Mouse (Mus musculus) MEL (cell line): ENCODE measurements around the gene Zfp260. TPM values are rescaled to one million over a fixed set of nuclear protein-coding genes. Genes with fewer than 3 reads are reported as not detected.

Experiments
- DNase-seq: peaks from one replicate; pipeline ENCODE4 v3.0.0; 2011; ENCODE audit warnings: low read depth, low spot score
- H3K27ac ChIP-seq: 2 replicates; pipeline ENCODE4 v1.5.1; 2012; ENCODE audit warnings: low read depth, mild to moderate bottlenecking, control low read depth, low read length, moderate library complexity; ENCODE audit not compliant: control insufficient read depth
- H3K27me3 ChIP-seq, 2 experiments: fragments of 150-350 bp in 1 of 2; sonication (generic) in 1 of 2; 2 replicates each; pipeline ENCODE4 v1.6.1; 2012; ENCODE audit warnings: low read length in 2 of 2, mild to moderate bottlenecking in 2 of 2, improper control_type of control experiment in 1 of 2, moderate library complexity in 1 of 2; ENCODE audit not compliant: insufficient read depth in 2 of 2, control insufficient read depth in 1 of 2
- H3K36me3 ChIP-seq, 2 experiments: 2 replicates each; pipeline ENCODE4 v1.6.1; 2012 to 2014; ENCODE audit warnings: low read length in 2 of 2, improper control_type of control experiment in 1 of 2, inconsistent platforms in 1 of 2, mild to moderate bottlenecking in 1 of 2; ENCODE audit not compliant: insufficient read depth in 2 of 2, control insufficient read depth in 1 of 2
- H3K4me1 ChIP-seq, 2 experiments: fragments of 150-350 bp in 1 of 2; sonication (generic) in 1 of 2; 2 replicates each; pipeline ENCODE4 v1.6.1; 2012; ENCODE audit warnings: low read length in 2 of 2, improper control_type of control experiment in 1 of 2, mild to moderate bottlenecking in 1 of 2; ENCODE audit not compliant: insufficient read depth in 2 of 2, control insufficient read depth in 1 of 2
- H3K4me3 ChIP-seq, 2 experiments: fragments of 150-350 bp in 1 of 2; sonication (generic) in 1 of 2; 2 replicates each; pipeline ENCODE4 v1.5.1; 2012; ENCODE audit warnings: low read depth in 2 of 2, low read length in 2 of 2, mild to moderate bottlenecking in 2 of 2, moderate library complexity in 2 of 2, control low read depth in 1 of 2, improper control_type of control experiment in 1 of 2; ENCODE audit not compliant: control insufficient read depth in 1 of 2, insufficient read depth in 1 of 2
- H3K79me2 ChIP-seq: 2 replicates; pipeline ENCODE4 v1.6.1; 2012; ENCODE audit warnings: mild to moderate bottlenecking, low read length, moderate library complexity; ENCODE audit not compliant: control insufficient read depth, poor library complexity, insufficient read depth
- H3K9ac ChIP-seq: 2 replicates; pipeline ENCODE4 v1.6.1; 2012; ENCODE audit warnings: low read depth, mild to moderate bottlenecking, control low read depth, low read length, moderate library complexity; ENCODE audit not compliant: control insufficient read depth, poor library complexity, severe bottlenecking
- H3K9me3 ChIP-seq: fragments of 150-350 bp; sonication (generic); replicated peaks from 2 replicates; pipeline ENCODE4 v1.6.1; 2012; ENCODE audit warnings: mild to moderate bottlenecking, low read length, improper control_type of control experiment, moderate library complexity; ENCODE audit not compliant: insufficient read depth
- CTCF ChIP-seq, 3 experiments: IDR thresholded peaks in 2 of 3; conservative IDR thresholded peaks in 1 of 3; 2 replicates each; pipeline ENCODE4 v1.5.1; 2011 to 2012; ENCODE audit warnings: low read length in 3 of 3, low read depth in 2 of 3, mild to moderate bottlenecking in 2 of 3, improper control_type of control experiment in 1 of 3, inconsistent platforms in 1 of 3, mixed read lengths in 1 of 3, moderate library complexity in 1 of 3; ENCODE audit not compliant: control insufficient read depth in 1 of 3, insufficient read depth in 1 of 3, poor library complexity in 1 of 3, severe bottlenecking in 1 of 3
- E2F4 ChIP-seq: IDR thresholded peaks from 2 replicates; pipeline ENCODE4 v1.6.1; 2011; ENCODE audit warnings: low read depth, low read length, improper control_type of control experiment, borderline replicate concordance
- ELF1 ChIP-seq: IDR thresholded peaks from 2 replicates; pipeline ENCODE4 v1.6.1; 2014; ENCODE audit warnings: low read depth, mild to moderate bottlenecking, inconsistent platforms, low read length, improper control_type of control experiment, moderate library complexity
- EP300 ChIP-seq, 2 experiments: IDR thresholded peaks; 2 replicates each; pipeline ENCODE4 v1.6.1; 2011; ENCODE audit warnings: improper control_type of control experiment in 2 of 2, low read length in 2 of 2, low read depth in 1 of 2, mild to moderate bottlenecking in 1 of 2
- ETS1 ChIP-seq: IDR thresholded peaks from 2 replicates; pipeline ENCODE4 v1.6.1; 2012; ENCODE audit warnings: low read depth, mild to moderate bottlenecking, inconsistent platforms, low read length, improper control_type of control experiment, moderate library complexity
- GABPA ChIP-seq: IDR thresholded peaks from 2 replicates; pipeline ENCODE4 v1.6.1; 2012; ENCODE audit warnings: low read depth, mild to moderate bottlenecking, inconsistent platforms, low read length, improper control_type of control experiment, moderate library complexity
- HCFC1 ChIP-seq: IDR thresholded peaks from 2 replicates; pipeline ENCODE4 v1.6.1; 2012; ENCODE audit warnings: low read depth, mild to moderate bottlenecking, inconsistent platforms, low read length, improper control_type of control experiment, moderate library complexity
- JUND ChIP-seq: IDR thresholded peaks from 2 replicates; pipeline ENCODE4 v1.6.1; 2011; ENCODE audit warnings: low read depth, mild to moderate bottlenecking, improper control_type of control experiment, low read length
- KAT2A ChIP-seq: conservative IDR thresholded peaks from 2 replicates; pipeline ENCODE4 v1.6.1; 2012; ENCODE audit warnings: low read depth, low read length, improper control_type of control experiment, inconsistent platforms
- MAFK ChIP-seq: IDR thresholded peaks from 2 replicates; pipeline ENCODE4 v1.6.1; 2011; ENCODE audit warnings: low read depth, mild to moderate bottlenecking, low read length, improper control_type of control experiment, borderline replicate concordance
- MEF2A ChIP-seq: IDR thresholded peaks from 2 replicates; pipeline ENCODE4 v1.6.1; 2014; ENCODE audit warnings: low read depth, mild to moderate bottlenecking, inconsistent platforms, low read length, improper control_type of control experiment; ENCODE audit not compliant: poor library complexity, insufficient replicate concordance, severe bottlenecking; ENCODE audit errors: extremely low read depth
- MXI1 ChIP-seq: IDR thresholded peaks from 2 replicates; pipeline ENCODE4 v1.6.1; 2011; ENCODE audit warnings: mild to moderate bottlenecking, low read depth, low read length, improper control_type of control experiment
- MYB ChIP-seq: IDR thresholded peaks from 2 replicates; pipeline ENCODE4 v1.6.1; 2011; ENCODE audit warnings: mild to moderate bottlenecking, low read depth, low read length, improper control_type of control experiment
- MYC ChIP-seq: IDR thresholded peaks from 2 replicates; pipeline ENCODE4 v1.6.1; 2011; ENCODE audit warnings: low read depth, mild to moderate bottlenecking, low read length, improper control_type of control experiment, moderate library complexity
- NRF1 ChIP-seq: IDR thresholded peaks from 2 replicates; pipeline ENCODE4 v1.6.1; 2014; ENCODE audit warnings: low read depth, mild to moderate bottlenecking, inconsistent platforms, low read length, improper control_type of control experiment, moderate library complexity; ENCODE audit not compliant: poor library complexity, insufficient read depth, severe bottlenecking
- RAD21 ChIP-seq: IDR thresholded peaks from 2 replicates; pipeline ENCODE4 v1.6.1; 2011; ENCODE audit warnings: mild to moderate bottlenecking, low read depth, low read length, improper control_type of control experiment
- RCOR1 ChIP-seq: IDR thresholded peaks from 2 replicates; pipeline ENCODE4 v1.6.1; 2012; ENCODE audit warnings: low read depth, mild to moderate bottlenecking, inconsistent platforms, low read length, improper control_type of control experiment
- SMC3 ChIP-seq: IDR thresholded peaks from 2 replicates; pipeline ENCODE4 v1.6.1; 2011; ENCODE audit warnings: low read depth, low read length, improper control_type of control experiment
- TAL1 ChIP-seq: IDR thresholded peaks from 2 replicates; pipeline ENCODE4 v1.6.1; 2012; ENCODE audit warnings: mild to moderate bottlenecking, inconsistent platforms, low read length, moderate library complexity, mixed read lengths
- TBP ChIP-seq: IDR thresholded peaks from 2 replicates; pipeline ENCODE4 v1.8.0; 2011; ENCODE audit warnings: low read depth, low read length, improper control_type of control experiment
- USF2 ChIP-seq, 2 experiments: IDR thresholded peaks; 2 replicates each; pipeline ENCODE4 v1.6.1; 2011 to 2012; ENCODE audit warnings: improper control_type of control experiment in 2 of 2, low read length in 2 of 2, borderline replicate concordance in 1 of 2, inconsistent platforms in 1 of 2, low read depth in 1 of 2, mild to moderate bottlenecking in 1 of 2; ENCODE audit not compliant: insufficient read depth in 1 of 2
- ZC3H11A ChIP-seq: IDR thresholded peaks from 2 replicates; pipeline ENCODE4 v1.6.1; 2012; ENCODE audit warnings: low read depth, mild to moderate bottlenecking, inconsistent platforms, low read length, improper control_type of control experiment
- ZKSCAN1 ChIP-seq: IDR thresholded peaks from 2 replicates; pipeline ENCODE4 v1.6.1; 2012; ENCODE audit warnings: low read depth, mild to moderate bottlenecking, inconsistent platforms, low read length, improper control_type of control experiment, moderate library complexity
- ZMIZ1 ChIP-seq: IDR thresholded peaks from 2 replicates; pipeline ENCODE4 v1.6.1; 2012; ENCODE audit warnings: low read depth, mild to moderate bottlenecking, inconsistent platforms, low read length, improper control_type of control experiment, moderate library complexity
- ZNF384 ChIP-seq: IDR thresholded peaks from 2 replicates; pipeline ENCODE4 v1.6.1; 2012; ENCODE audit warnings: low read depth, mild to moderate bottlenecking, inconsistent platforms, low read length, improper control_type of control experiment
- polyA plus RNA-seq, 2 experiments: library from polyadenylated mRNA; stranded (reverse) in 1 of 2; unstranded in 1 of 2; fragments of >175 nt in 1 of 2; fragments of >200 nt in 1 of 2; gene quantifications; 2 replicates each; pipeline versions ENCODE4 v1.2.1 to v1.2.4; 2012; ENCODE audit warnings: low replicate concordance in 2 of 2, low read depth in 1 of 2; ENCODE audit not compliant: insufficient read length in 2 of 2, insufficient read depth in 1 of 2, missing spikeins in 1 of 2
- total RNA-seq: library from RNA; depleted of rRNA; stranded (reverse); fragments of 300-350 nt; gene quantifications from 2 replicates; pipeline ENCODE4 v1.2.3, GENCODE M21; 2012

Gene Zfp260
- total and polyA plus RNA-seq, 3 experiments: 4.8 to 5.5 TPM; not detected in 1

DNA sequence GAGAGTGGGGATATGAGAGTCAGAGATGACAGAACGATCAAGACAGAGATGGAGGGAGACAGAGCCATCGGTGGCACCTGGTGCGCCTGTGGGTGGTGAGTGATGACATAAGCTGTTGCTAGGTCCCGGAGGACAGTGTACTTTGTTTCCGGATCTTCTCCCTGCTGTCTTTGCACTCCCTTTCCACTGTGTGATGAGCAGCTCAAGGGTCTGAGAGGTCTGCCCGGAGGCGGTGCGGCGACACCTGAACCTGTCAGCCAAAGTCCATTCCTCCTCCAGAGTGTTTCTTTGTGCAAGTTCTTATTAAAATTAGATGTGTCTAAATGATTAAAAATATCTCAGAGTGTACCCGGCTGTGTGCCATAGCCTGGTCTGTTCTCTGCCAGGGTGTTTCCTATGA is 42.2 kb downstream of the Zfp260 start:
- no peak for TF ChIP-seq MYB
- TF ChIP-seq ZC3H11A: no peak
- TF ChIP-seq ELF1: no peak
- no peak for TF ChIP-seq TAL1
- TF ChIP-seq CTCF (IDR thresholded peaks at IDR 0.05 in 2 of 3, conservative IDR thresholded peaks at IDR 0.05 in 1 of 3; ENCODE audit: control insufficient read depth in 1 of 3, insufficient read depth in 1 of 3, low read depth in 2 of 3, low read length in 3 of 3, poor library complexity in 1 of 3, severe bottlenecking in 1 of 3): no peak
- no peak for TF ChIP-seq MYC
- no peak for TF ChIP-seq TBP
- no peak for TF ChIP-seq MAFK
- no peak for TF ChIP-seq ETS1
- TF ChIP-seq, all 39 proteins: peak for 0
- no peaks in the 10 kb centered on the region for H3K4me1 ChIP-seq
- peaks cover 0 to 5% of the 10 kb centered on the region in 2 experiments; a peak in 2 of 4 replicates for H3K36me3 ChIP-seq
- no peak overlapping the region for H3K27ac ChIP-seq
- no peak overlapping the region for H3K4me3 ChIP-seq
- no peak overlapping the region for H3K9ac ChIP-seq
- no peak for DNase-seq
- H3K27me3 ChIP-seq: no peaks in the 10 kb centered on the region
- H3K9me3 ChIP-seq: no peaks in the 10 kb centered on the region
- no peaks in the 10 kb centered on the region for H3K79me2 ChIP-seq

DNA sequence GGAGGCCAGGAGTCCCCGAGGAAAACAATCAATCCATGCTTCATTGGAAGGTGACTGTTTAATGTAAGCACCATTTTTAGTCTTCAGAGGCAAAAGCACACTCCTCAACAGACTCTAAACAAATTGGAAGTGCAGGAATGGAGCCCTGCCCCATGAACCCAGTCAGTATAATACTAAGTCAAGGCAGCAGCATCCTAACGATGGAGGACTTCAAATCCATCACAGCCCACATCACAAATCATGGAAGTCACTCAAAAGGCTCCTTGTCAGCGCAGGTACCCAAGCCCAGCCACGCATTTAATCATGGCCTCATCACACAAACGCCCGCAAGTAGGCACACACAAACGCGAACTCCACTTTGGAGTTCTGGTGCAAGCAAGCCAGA is 48.6 kb downstream of the Zfp260 start:
- Histone ChIP-seq H3K4me1 (no peaks in the 10 kb centered on the region), H3K79me2 (no peaks in the 10 kb centered on the region)
- DNase-seq: no peak
- TF ChIP-seq MXI1 (no peak), NRF1 (no peak), RCOR1 (no peak), SMC3 (no peak), EP300 (IDR thresholded peaks at IDR 0.05; ENCODE audit: low read depth in 1 of 2, low read length in 2 of 2) (no peak), RAD21 (no peak)
- TF ChIP-seq, all 39 proteins: peak for 0
- H3K27ac ChIP-seq: no peak overlapping the region
- no peak overlapping the region for H3K4me3 ChIP-seq
- no peaks in the 10 kb centered on the region for H3K9me3 ChIP-seq
- H3K36me3 ChIP-seq: peaks cover 0 to 1% of the 10 kb centered on the region in 2 experiments; a peak in 1 of 4 replicates
- H3K27me3 ChIP-seq: no peaks in the 10 kb centered on the region
- H3K9ac ChIP-seq: no peak overlapping the region

GRCm38 (mm10) chr7:30143555-30144209 is 49.1 kb downstream of the Zfp260 start:
- Histone ChIP-seq H3K4me1 (no peaks in the 10 kb centered on the region), H3K9me3 (no peaks in the 10 kb centered on the region), H3K79me2 (no peaks in the 10 kb centered on the region), H3K36me3 (peaks cover 0 to 1% of the 10 kb centered on the region in 2 experiments; a peak in 1 of 4 replicates), H3K9ac (no peak overlapping the region), H3K27me3 (no peaks in the 10 kb centered on the region), H3K27ac (no peak overlapping the region), H3K4me3 (no peak overlapping the region)
- no peak for DNase-seq
- no peak for TF ChIP-seq ZNF384
- TF ChIP-seq ELF1: no peak
- TF ChIP-seq E2F4: no peak
- TF ChIP-seq GABPA: no peak
- no peak for TF ChIP-seq USF2 (IDR thresholded peaks at IDR 0.05; ENCODE audit: borderline replicate concordance in 1 of 2, insufficient read depth in 1 of 2, low read depth in 1 of 2, low read length in 2 of 2)
- no peak for TF ChIP-seq KAT2A
- no peak for TF ChIP-seq HCFC1
- TF ChIP-seq ZMIZ1: no peak
- no peak for TF ChIP-seq NRF1
- TF ChIP-seq MXI1: no peak
- TF ChIP-seq JUND: no peak
- TF ChIP-seq ZKSCAN1: no peak
- no peak for TF ChIP-seq EP300 (IDR thresholded peaks at IDR 0.05; ENCODE audit: low read depth in 1 of 2, low read length in 2 of 2)
- TF ChIP-seq MEF2A: no peak
